In the genomic region with DNA sequence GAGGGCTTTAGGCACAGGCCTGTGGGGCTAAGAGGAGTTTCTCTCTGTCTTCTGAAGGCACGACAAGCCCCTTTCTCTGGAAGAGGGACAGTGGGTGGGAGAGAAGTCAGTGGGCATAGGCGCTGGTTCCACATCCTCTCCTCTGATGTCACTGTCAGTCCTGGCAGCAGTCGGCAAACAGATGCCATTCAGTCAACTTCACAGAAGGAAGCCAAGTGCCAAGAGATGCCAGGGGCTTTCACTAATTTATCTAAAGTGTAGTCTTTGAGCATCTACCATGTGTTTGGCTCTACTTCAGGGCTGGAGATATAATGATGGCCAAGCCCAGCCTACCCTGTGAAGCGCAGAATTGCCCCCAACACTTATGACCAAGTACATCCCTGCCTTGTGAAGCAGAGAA, we compare ENCODE assay signal across 22 mouse cellular contexts. TPM values are rescaled to one million over a fixed set of nuclear protein-coding genes. Genes with fewer than 3 reads are reported as not detected.
DNase-seq lines count a peak whose midpoint lies in the region; ATAC-seq and TF ChIP-seq lines count a peak whose summit lies in the region.
"Had no signal": no experiment of that assay in that cellular context is flagged by ENCODE, and none has a peak within 500 bp of the region (broad histone marks: within the 10 kb centered on the region; RNA-seq: fewer than 3 reads in every experiment).

No protein-coding gene starts in this region.

- no peaks in the 10 kb centered on the region for H3K36me3 ChIP-seq in forebrain, embryonic 14.5 days (ENCODE audit: control insufficient read depth, insufficient read depth, low read length)
- H3K36me3 ChIP-seq in forebrain, embryonic 15.5 days = no peaks in the 10 kb centered on the region
- H3K36me3 ChIP-seq: embryonic facial prominence, embryonic 12.5 days; embryonic facial prominence, embryonic 15.5 days; heart, embryonic 12.5 days; heart, embryonic 15.5 days; hindbrain, embryonic 10.5 days had no signal

- intact Hi-C loops in left cerebral cortex, postnatal 4 days (cut with DNase I) = loop anchor here (10.0 kb wide), 2 partner anchors 109 to 259 kb away; no protein-coding TSS in a partner anchor
- intact Hi-C loops in left cerebral cortex, adult 2 months (cut with DNase I) = no loop called here

- no peak overlapping the region for H3K27ac ChIP-seq in forebrain, embryonic 14.5 days (ENCODE audit: low read depth, low read length)
- H3K27ac ChIP-seq in forebrain, embryonic 15.5 days (replicated peaks) = no peak overlapping the region
- H3K27ac ChIP-seq in left cerebral cortex, adult 2 months = no peak overlapping the region
- H3K27ac ChIP-seq: embryonic facial prominence, embryonic 12.5 days; embryonic facial prominence, embryonic 15.5 days; heart, embryonic 15.5 days; hindbrain, embryonic 10.5 days; hindbrain, embryonic 14.5 days had no signal

- H3K4me2 ChIP-seq in forebrain, embryonic 14.5 days (ENCODE audit: low read length) = no peak overlapping the region
- H3K4me2 ChIP-seq in forebrain, embryonic 15.5 days (replicated peaks) = no peak overlapping the region
- H3K4me2 ChIP-seq: embryonic facial prominence, embryonic 12.5 days; embryonic facial prominence, embryonic 15.5 days; heart, embryonic 12.5 days; heart, embryonic 15.5 days; hindbrain, embryonic 14.5 days had no signal

- no peaks in the 10 kb centered on the region for H3K4me1 ChIP-seq in forebrain, embryonic 14.5 days (ENCODE audit: control insufficient read depth, insufficient read depth, low read length)
- no peaks in the 10 kb centered on the region for H3K4me1 ChIP-seq in forebrain, embryonic 15.5 days
- H3K4me1 ChIP-seq: embryonic facial prominence, embryonic 12.5 days had no signal

- no peaks in the 10 kb centered on the region for H3K27me3 ChIP-seq in forebrain, embryonic 14.5 days (replicated peaks; ENCODE audit: control insufficient read depth, insufficient read depth, low read length)
- H3K27me3 ChIP-seq in forebrain, embryonic 15.5 days = no peaks in the 10 kb centered on the region
- H3K27me3 ChIP-seq: embryonic facial prominence, embryonic 12.5 days; embryonic facial prominence, embryonic 15.5 days had no signal

- no peak overlapping the region for H3K9ac ChIP-seq in forebrain, embryonic 14.5 days (ENCODE audit: low read length)
- no peak overlapping the region for H3K9ac ChIP-seq in forebrain, embryonic 15.5 days (replicated peaks)
- H3K9ac ChIP-seq: embryonic facial prominence, embryonic 12.5 days; embryonic facial prominence, embryonic 15.5 days; heart, embryonic 12.5 days; heart, embryonic 15.5 days; hindbrain, embryonic 14.5 days had no signal

- TF ChIP-seq CTCF in left cerebral cortex, adult 2 months (IDR thresholded peaks at IDR 0.05) = no peak
- TF ChIP-seq CTCF in brain, embryonic 14.5 days (IDR thresholded peaks at IDR 0.05; ENCODE audit: borderline replicate concordance, extremely low read depth, insufficient read depth, insufficient read length) = no peak

- no peaks in the 10 kb centered on the region for H3K9me3 ChIP-seq in forebrain, embryonic 14.5 days (replicated peaks; ENCODE audit: control insufficient read depth, low read length)
- H3K9me3 ChIP-seq in forebrain, embryonic 15.5 days = no peaks in the 10 kb centered on the region
- H3K9me3 ChIP-seq: embryonic facial prominence, embryonic 12.5 days; embryonic facial prominence, embryonic 15.5 days; heart, embryonic 12.5 days; heart, embryonic 15.5 days; hindbrain, embryonic 10.5 days had no signal

- ATAC-seq in forebrain, embryonic 14.5 days = no peak
- ATAC-seq in forebrain, embryonic 15.5 days (replicated peaks) = no peak
- ATAC-seq: CD4-positive, CD25-positive, alpha-beta regulatory T cell, adult 4 months; intestine, postnatal 0 days had no signal

- 91% methylated on average over 4 of the region's 4 CpGs for WGBS in forebrain, embryonic 14.5 days
- 77% methylated on average over 4 of the region's 4 CpGs for WGBS in forebrain, embryonic 15.5 days

- DNase-seq in forebrain, embryonic 14.5 days (ENCODE audit: low spot score) = peak; percentile 43
- DNase-seq in left cerebral cortex, postnatal 4 days = peak; percentile 66
- no peak for DNase-seq in left cerebral cortex, adult 2 months (ENCODE audit: extremely low spot score in 1 of 2, low spot score in 2 of 2)
- DNase-seq in brain, embryonic 14.5 days (ENCODE audit: low read depth) = peak; percentile 30
- DNase-seq in layer of hippocampus, postnatal 25 days (ENCODE audit: extremely low spot score in 1 of 2, low spot score in 1 of 2) = no peak
- DNase-seq: adrenal gland, adult 2 months; adrenal gland, postnatal 14 days; cerebellum, adult 8-10 months; cerebellum, postnatal 25 days; gastrocnemius, postnatal 25 days; heart, adult 18-20 months; heart, postnatal 10 days; heart, postnatal 36 days had no signal

- H3K4me3 ChIP-seq in forebrain, embryonic 14.5 days (ENCODE audit: low read depth, low read length) = no peak overlapping the region
- H3K4me3 ChIP-seq in forebrain, embryonic 15.5 days = no peak overlapping the region
- no peak overlapping the region for H3K4me3 ChIP-seq in left cerebral cortex, adult 2 months
- H3K4me3 ChIP-seq: embryonic facial prominence, embryonic 12.5 days; embryonic facial prominence, embryonic 15.5 days; heart, embryonic 12.5 days; heart, embryonic 15.5 days; hindbrain, embryonic 10.5 days had no signal

- no peak for TF ChIP-seq POLR2A in brain, embryonic 14.5 days (IDR thresholded peaks at IDR 0.05; ENCODE audit: borderline replicate concordance, extremely low read depth, insufficient read depth, insufficient read length, poor library complexity, severe bottlenecking)

RNA-seq across cellular contexts. Expression of a gene that starts 39.7 kb away (rescaled TPM):
- polyA plus RNA-seq in forebrain, embryonic 14.5 days (2014; fragmentation: Nextera tagmentation; extraction: Ambion mirVana) = 36.9 and 45.8 TPM in 2 replicates
- polyA plus RNA-seq in forebrain, embryonic 15.5 days (2015; fragmentation: Nextera tagmentation; extraction: Ambion mirVana) = 52.5 and 55.7 TPM in 2 replicates
- total RNA-seq in left cerebral cortex, postnatal 4 days (2021) = 100 to 1,000 TPM; 221 to 230 TPM
- total RNA-seq in left cerebral cortex, adult 2 months (2021) = 10 to 100 TPM; 28.8 to 31.5 TPM
- polyA plus RNA-seq in brain, embryonic 14.5 days (2012; rRNA removed) = 62.2 and 97.5 TPM in 2 replicates
- 10 to 100 TPM; 24.4 to 39.0 TPM for total RNA-seq in layer of hippocampus, postnatal 25 days (2021)

Comparison
In these comparisons a context has a peak if more than half of its experiments do, and no peak if none do; other contexts are left out.
1. DNase-seq: peak in forebrain, embryonic 14.5 days (single experiment), left cerebral cortex, postnatal 4 days (single experiment) and brain, embryonic 14.5 days (single experiment); none in left cerebral cortex, adult 2 months (0 of 2) and layer of hippocampus, postnatal 25 days (0 of 2).
2. RNA of a gene that starts 39.7 kb away (total RNA-seq): 221 to 230 TPM in left cerebral cortex, postnatal 4 days; 24.4 to 39.0 TPM in layer of hippocampus, postnatal 25 days and 28.8 to 31.5 TPM in left cerebral cortex, adult 2 months; every median in the first group is over 4 times any median in the second.